Mouse (Mus musculus) T-helper 1 cell (primary cell): ENCODE data around the gene Onecut1.

ENCODE experiments used
- in situ Hi-C: fragments of 300-600 bp; cut with MboI, MseI; formaldehyde crosslinking; loops from one replicate; pipeline ENCODE4 v1.15.1; 2025; ENCODE audit warnings: high pct_unique_total_duplicates

Onecut1 gene

DNA sequence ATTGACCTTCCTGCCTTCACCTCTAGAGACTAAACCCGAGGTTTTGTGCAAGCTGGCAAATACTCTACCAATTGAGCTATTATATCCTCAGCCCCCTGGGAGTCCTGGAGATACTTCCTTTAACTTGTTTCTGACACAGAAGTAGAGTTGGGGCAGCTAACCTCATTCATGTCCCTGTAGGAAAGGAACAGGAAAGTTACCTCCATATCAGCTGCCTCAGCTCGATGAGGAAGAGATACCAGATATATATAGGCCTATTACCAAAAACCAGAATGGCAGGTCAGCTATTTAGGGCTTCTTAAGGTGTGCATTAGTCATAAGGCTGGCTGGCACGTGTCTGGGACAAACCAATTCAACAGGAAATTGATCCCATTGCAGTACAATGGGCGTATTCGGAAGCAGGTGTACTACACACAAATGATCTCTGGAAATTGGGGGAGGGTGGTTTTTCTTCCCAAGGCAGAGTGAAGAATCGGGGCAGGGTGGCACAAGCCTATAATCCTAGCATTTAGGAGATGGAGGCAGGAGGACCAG is 48.6 kb downstream of the Onecut1 start:
- in situ Hi-C loops = no loop called here

GRCm38 (mm10) chr9:74911430-74911829 is 49.7 kb downstream of the Onecut1 start:
- in situ Hi-C loops = no loop called here

DNA sequence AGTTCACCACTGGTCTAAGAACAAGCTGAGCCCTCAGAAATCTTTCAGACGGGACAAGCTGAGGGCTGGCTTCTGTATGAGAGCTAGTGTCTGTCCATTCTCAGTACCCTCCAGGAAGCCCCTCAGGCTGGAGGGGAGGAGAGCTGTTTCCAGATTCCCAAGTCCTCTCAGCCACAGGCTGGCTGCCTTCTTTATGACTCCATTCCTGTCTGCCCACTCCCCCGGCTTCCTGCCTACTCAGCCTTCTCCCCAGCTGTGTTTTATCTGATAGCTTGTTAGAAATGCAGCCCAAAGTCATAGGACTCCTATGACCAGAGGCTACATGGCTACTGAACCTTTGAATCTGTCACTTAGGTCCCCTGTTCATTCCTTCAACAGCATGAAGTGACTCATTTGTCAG is 50.2 kb downstream of the Onecut1 start:
- in situ Hi-C loops = no loop called here

- in situ Hi-C loops = no loop called here
These were observed 51.1 kb downstream of the Onecut1 start for GRCm38 (mm10) chr9:74912619-74913376.

DNA sequence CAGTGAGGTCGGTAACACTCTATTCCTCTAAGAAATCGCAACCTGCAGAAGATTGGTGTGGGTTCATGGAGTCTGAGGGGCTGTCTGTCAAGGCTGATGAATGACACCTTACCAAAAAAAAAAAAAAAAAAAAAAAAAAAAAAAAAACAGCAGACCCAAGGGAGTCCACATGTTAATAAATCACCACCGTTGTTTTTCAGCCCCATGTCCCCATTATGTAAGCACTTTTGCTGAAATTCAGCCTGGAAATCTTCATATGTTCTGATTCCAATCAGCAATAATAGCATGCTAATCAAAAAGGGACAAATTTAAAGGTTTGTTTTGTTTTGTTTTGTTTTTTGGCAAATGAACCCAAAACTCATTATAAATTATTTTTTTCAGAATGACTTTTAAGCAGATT is 53.9 kb downstream of the Onecut1 start:
- in situ Hi-C loops = no loop called here

GRCm38 (mm10) chr9:74920450-74920849 is 58.7 kb downstream of the Onecut1 start:
- in situ Hi-C loops = no loop called here

GRCm38 (mm10) chr9:74921422-74921821 is 59.7 kb downstream of the Onecut1 start:
- in situ Hi-C loops = no loop called here

DNA sequence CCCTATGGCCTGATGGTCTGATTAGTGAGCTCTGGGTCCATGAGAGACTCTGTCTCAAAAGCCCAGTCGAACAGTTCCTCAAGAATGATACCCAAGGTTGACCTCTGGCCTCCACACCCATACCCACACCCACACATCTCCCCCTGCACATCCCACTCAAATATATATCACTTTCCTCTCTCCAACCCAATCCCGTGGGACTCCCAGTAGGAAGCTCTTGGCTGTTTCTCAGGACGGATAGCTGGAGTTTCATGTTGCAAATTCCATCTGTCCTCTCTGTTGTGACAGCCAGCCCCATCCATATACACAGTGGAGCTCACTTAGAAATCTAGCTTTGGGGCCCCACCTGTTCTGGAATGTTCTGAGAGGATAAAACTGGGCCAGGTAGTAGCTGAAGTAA is 61.2 kb downstream of the Onecut1 start:
- in situ Hi-C loops = no loop called here

- in situ Hi-C loops = no loop called here
These were observed 61.7 kb downstream of the Onecut1 start for GRCm38 (mm10) chr9:74923291-74923977.

- in situ Hi-C loops = no loop called here
These were observed 63.6 kb downstream of the Onecut1 start for GRCm38 (mm10) chr9:74925220-74925769.

GRCm38 (mm10) chr9:74929981-74930423 is 68.3 kb downstream of the Onecut1 start:
- in situ Hi-C loops = no loop called here

DNA sequence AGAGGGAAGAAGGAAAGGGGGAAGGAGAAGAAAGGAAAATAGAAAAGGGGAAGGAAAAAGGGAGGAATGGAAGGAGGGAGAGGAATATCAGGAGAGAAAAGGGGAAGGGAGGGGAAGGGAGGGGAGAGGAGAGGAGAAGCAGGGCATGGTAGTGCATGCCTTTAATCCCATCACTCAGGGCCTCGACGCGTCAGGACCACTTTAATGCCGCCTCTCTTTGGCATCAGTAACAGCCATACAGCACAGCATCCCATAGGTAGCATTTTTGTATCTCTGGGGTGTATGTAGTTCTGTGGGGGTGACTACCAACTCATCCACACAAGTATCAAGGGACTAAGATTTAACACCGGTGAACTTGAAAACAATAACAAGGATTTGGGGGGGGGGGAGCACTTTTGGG is 68.9 kb downstream of the Onecut1 start:
- in situ Hi-C loops = no loop called here

DNA sequence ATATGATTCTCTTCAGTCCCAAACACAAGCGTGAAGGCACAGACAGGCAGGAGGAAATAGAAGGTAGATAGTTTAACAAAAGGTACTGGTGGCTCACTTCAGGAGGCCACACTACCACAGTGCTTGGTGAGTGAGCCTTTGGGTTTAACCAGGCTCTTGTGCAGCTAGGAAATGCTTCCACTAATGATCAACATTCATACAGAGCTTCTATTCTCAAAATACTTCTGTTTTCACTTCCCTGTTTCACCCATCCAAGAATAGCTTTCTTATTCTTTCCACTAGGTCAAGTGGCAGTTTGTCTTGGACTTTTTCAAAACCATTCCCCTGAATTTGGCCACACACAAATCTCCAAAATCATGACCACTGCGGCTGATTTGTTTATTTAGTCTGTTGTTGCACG is 73.6 kb downstream of the Onecut1 start:
- in situ Hi-C loops = no loop called here

GRCm38 (mm10) chr9:74937761-74938160 is 76.0 kb downstream of the Onecut1 start:
- in situ Hi-C loops = no loop called here

- in situ Hi-C loops = no loop called here
These were observed 77.2 kb downstream of the Onecut1 start for GRCm38 (mm10) chr9:74938670-74939534.
